ENCODE assay signal across 9 mouse cellular contexts in the genomic region with DNA sequence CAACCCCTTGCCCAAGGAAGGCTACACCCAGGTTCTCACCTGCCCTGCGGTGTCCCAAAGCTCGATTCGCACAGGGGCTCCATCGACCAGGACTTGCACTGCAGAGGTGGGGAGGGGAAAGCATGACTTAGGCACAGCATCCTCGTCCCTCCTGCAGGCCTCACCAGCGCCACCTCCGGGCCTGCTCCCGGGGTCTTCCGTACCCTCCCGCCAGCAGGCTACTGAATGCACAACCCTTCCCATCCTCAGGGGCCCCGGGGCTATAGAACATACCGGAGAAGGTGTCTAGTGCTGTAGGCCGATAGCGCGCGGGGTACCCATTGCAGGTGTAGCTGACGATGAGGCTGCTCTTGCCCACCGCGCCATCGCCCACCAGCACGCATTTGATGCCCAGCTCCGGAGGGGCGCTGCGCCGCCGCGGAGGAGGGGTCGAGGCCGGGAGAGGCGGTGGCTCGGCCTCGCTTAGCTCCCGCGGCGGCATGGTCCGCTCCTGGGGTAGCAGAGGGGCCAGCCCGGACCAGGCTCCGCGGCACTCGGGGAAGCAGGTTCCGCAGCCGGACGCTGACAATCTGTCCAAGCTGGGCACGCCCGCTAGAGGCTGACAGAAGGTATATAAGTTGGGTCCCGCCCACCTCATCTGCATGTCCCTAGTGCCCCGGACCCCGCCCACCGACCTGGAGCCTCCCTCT. TPM values are rescaled to one million over a fixed set of nuclear protein-coding genes. Genes with fewer than 3 reads are reported as not detected.
DNase-seq lines count a peak whose midpoint lies in the region; ATAC-seq lines count a peak whose summit lies in the region.
"Had no signal": no experiment of that assay in that cellular context is flagged by ENCODE, and none has a peak within 500 bp of the region (broad histone marks: within the 10 kb centered on the region; RNA-seq: fewer than 3 reads in every experiment).

Gene Rhov (minus strand): TSS at position 630 of the 689 bp plus-strand sequence.

- peak; percentile 74 for DNase-seq in ES-CJ7 (ENCODE audit: low read depth, low spot score)
- DNase-seq in brain, adult 2 months (ENCODE audit: low read depth, low spot score), result peak; percentile 93
- peak; percentile 25 to 46 for DNase-seq in layer of hippocampus, postnatal 36 days
- DNase-seq in lung, postnatal 14 days, result peak; percentile 71
- peak; percentile 83 for DNase-seq in retina, postnatal 1 day
- peak; percentile 71 for DNase-seq in urinary bladder, postnatal 25 days (ENCODE audit: low spot score)

- H3K27me3 ChIP-seq in embryonic facial prominence, embryonic 15.5 days, result peaks cover 6% of the 10 kb centered on the region
- H3K27me3 ChIP-seq in hindbrain, embryonic 12.5 days, result peaks cover 30% of the 10 kb centered on the region

- no peaks in the 10 kb centered on the region for H3K9me3 ChIP-seq in embryonic facial prominence, embryonic 15.5 days (replicated peaks)
- no peaks in the 10 kb centered on the region for H3K9me3 ChIP-seq in hindbrain, embryonic 12.5 days (replicated peaks)

- under 1% methylated on average over 49 of the region's 49 CpGs for WGBS in embryonic facial prominence, embryonic 15.5 days
- under 1% methylated on average over 44 of the region's 49 CpGs for WGBS in hindbrain, embryonic 12.5 days

- peak within 1 kb of the TSS; percentile 42 for H3K9ac ChIP-seq in embryonic facial prominence, embryonic 15.5 days
- H3K9ac ChIP-seq in hindbrain, embryonic 12.5 days, result peak within 1 kb of the TSS; percentile 80

- peak; percentile 79 for ATAC-seq in embryonic facial prominence, embryonic 15.5 days (ENCODE audit: insufficient number of reproducible peaks, low FRiP score, low TSS enrichment, low read depth)
- peak; percentile 90 for ATAC-seq in hindbrain, embryonic 12.5 days (ENCODE audit: low FRiP score)

- peaks cover 9% of the 10 kb centered on the region for H3K4me1 ChIP-seq in embryonic facial prominence, embryonic 15.5 days
- peaks cover 5% of the 10 kb centered on the region; the same call in 1 of the 2 replicates for H3K4me1 ChIP-seq in hindbrain, embryonic 12.5 days

- H3K4me3 ChIP-seq in embryonic facial prominence, embryonic 15.5 days (replicated peaks), result peak within 1 kb of the TSS; percentile 62
- peak within 1 kb of the TSS; percentile 66 for H3K4me3 ChIP-seq in hindbrain, embryonic 12.5 days

- peak within 1 kb of the TSS; percentile 99 for H3K4me2 ChIP-seq in embryonic facial prominence, embryonic 15.5 days (replicated peaks)
- H3K4me2 ChIP-seq in hindbrain, embryonic 12.5 days (replicated peaks), result peak within 1 kb of the TSS; percentile 95

- no peaks in the 10 kb centered on the region for H3K36me3 ChIP-seq in embryonic facial prominence, embryonic 15.5 days
- no peaks in the 10 kb centered on the region for H3K36me3 ChIP-seq in hindbrain, embryonic 12.5 days

- no peak within 1 kb of the TSS for H3K27ac ChIP-seq in embryonic facial prominence, embryonic 15.5 days (replicated peaks)
- peak within 1 kb of the TSS; percentile 57; the same call in 1 of the 2 replicates for H3K27ac ChIP-seq in hindbrain, embryonic 12.5 days

RNA-seq across cellular contexts. Expression of gene Rhov, which starts in this region (rescaled TPM):
- polyA plus RNA-seq in embryonic facial prominence, embryonic 15.5 days (2015; fragmentation: Nextera tagmentation; extraction: Ambion mirVana), result 37.1 and 37.9 TPM in 2 replicates
- 5.8 and 8.2 TPM in 2 replicates for polyA plus RNA-seq in hindbrain, embryonic 12.5 days (2016; fragmentation: Nextera tagmentation; extraction: Ambion mirVana)
- total RNA-seq in layer of hippocampus, postnatal 36 days (2021), result 1 to 10 TPM; 6.4 to 6.9 TPM
- total RNA-seq: heart, postnatal 36 days had no signal

Comparison
In these comparisons a context has a peak if more than half of its experiments do, and no peak if none do; other contexts are left out.
1. DNase-seq: peak in every context shown above with its lines; median percentile 93 in brain, adult 2 months; 83 in retina, postnatal 1 day; 74 in ES-CJ7; 71 in lung, postnatal 14 days; 71 in urinary bladder, postnatal 25 days; 36 in layer of hippocampus, postnatal 36 days.